Mouse (Mus musculus): ENCODE data around the gene Eif2d.

DNA sequence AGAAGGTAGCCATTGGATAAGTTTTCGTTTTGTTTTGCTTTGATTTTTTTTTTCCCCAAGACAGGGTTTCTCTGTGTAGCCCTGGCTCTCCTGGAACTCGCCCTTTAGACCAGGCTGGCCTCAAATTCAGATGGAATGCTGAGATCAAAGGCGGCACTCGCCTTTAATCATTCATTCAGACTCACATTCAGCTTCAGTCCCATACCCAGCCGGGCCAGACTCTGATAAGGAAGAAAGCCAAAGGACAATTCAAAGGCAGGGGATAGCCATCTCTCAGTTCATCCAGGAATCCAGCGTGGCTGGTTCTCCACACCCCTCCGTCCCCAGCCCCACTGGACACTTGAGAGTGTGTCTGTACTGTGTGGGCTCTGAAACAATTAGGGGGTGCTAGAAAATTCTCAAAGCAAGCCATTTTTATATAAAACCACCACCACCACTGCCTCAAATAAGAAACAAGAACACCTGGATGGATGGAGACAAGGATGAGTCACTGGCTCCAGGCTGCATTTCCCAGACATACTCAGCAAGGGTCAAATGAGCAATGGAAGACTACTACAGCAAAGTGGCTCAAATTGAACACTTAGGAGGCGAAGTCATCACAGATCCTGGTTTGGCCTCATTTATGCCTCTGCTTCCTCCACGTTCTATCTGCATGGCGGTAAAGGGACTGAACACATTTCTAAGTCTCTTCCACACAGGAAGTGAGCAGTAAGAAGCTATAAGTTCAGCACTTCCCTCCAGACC, 29.3 kb upstream of the Eif2d start:
- no peak for TF ChIP-seq POLR2A (IDR thresholded peaks at IDR 0.05; ENCODE audit: borderline replicate concordance, insufficient read depth, low read length)
- TF ChIP-seq CTCF (IDR thresholded peaks at IDR 0.05; ENCODE audit: borderline replicate concordance, insufficient read depth, low read depth, low read length), result no peak
